Mouse (Mus musculus) gastrocnemius, postnatal 14 days (tissue): ENCODE measurements at regions not wholly inside any gene's neighbourhood (a gene's known extent, or its start where the extent isn't known, plus 50 kb on each side); places are given as distances from the start of the nearest gene placed in this dataset.

Experiments used
- DNase-seq: peaks from one replicate; pipeline ENCODE4 v3.0.0; 2021; ENCODE audit warnings: mixed read lengths
- intact Hi-C: fragments of 180-260 bp; cut with DNase I; formaldehyde crosslinking; loops from one replicate; pipeline ENCODE4 v1.15.1; 2025; ENCODE audit warnings: low total_unique reads

- DNase-seq: no peak
- intact Hi-C loops: no loop called here
Measured at GRCm38 (mm10) chr13:107306232-107306631, 284.3 kb upstream of the Kif2a start.

- intact Hi-C loops: no loop called here
- DNase-seq: no peak
Measured at GRCm38 (mm10) chr13:107305738-107306137, 283.8 kb upstream of the Kif2a start.

GRCm38 (mm10) chr13:107303878-107304277 is 282.0 kb upstream of the Kif2a start:
- DNase-seq: no peak
- intact Hi-C loops: no loop called here

GRCm38 (mm10) chr13:107303322-107303721 is 281.4 kb upstream of the Kif2a start:
- intact Hi-C loops: no loop called here
- DNase-seq: no peak

- no peak for DNase-seq
- intact Hi-C loops: no loop called here
Measured at GRCm38 (mm10) chr13:107300792-107301191, 278.9 kb upstream of the Kif2a start.

- intact Hi-C loops: no loop called here
- DNase-seq: no peak
Measured at GRCm38 (mm10) chr13:107264581-107264980, 242.7 kb upstream of the Kif2a start.

GRCm38 (mm10) chr13:107261479-107262050 is 239.6 kb upstream of the Kif2a start:
- DNase-seq: no peak
- intact Hi-C loops: no loop called here

- intact Hi-C loops: no loop called here
- DNase-seq: no peak
Measured at GRCm38 (mm10) chr13:107260274-107260673, 238.3 kb upstream of the Kif2a start.

GRCm38 (mm10) chr13:107247792-107248505 is 226.0 kb upstream of the Kif2a start:
- no peak for DNase-seq
- intact Hi-C loops: no loop called here

- intact Hi-C loops: no loop called here
- DNase-seq: no peak
Measured at GRCm38 (mm10) chr13:107246956-107247751, 225.2 kb upstream of the Kif2a start.

- DNase-seq: no peak
- intact Hi-C loops: no loop called here
Measured at GRCm38 (mm10) chr13:107244173-107244572, 222.2 kb upstream of the Kif2a start.

- no peak for DNase-seq
- intact Hi-C loops: no loop called here
Measured at GRCm38 (mm10) chr13:107239035-107239387, 217.1 kb upstream of the Kif2a start.

- intact Hi-C loops: no loop called here
- DNase-seq: no peak
Measured at GRCm38 (mm10) chr13:107238364-107239034, 216.6 kb upstream of the Kif2a start.

- no peak for DNase-seq
- intact Hi-C loops: no loop called here
Measured at GRCm38 (mm10) chr13:107219456-107219855, 197.5 kb upstream of the Kif2a start.

GRCm38 (mm10) chr13:107218351-107218750 is 196.4 kb upstream of the Kif2a start:
- intact Hi-C loops: no loop called here
- DNase-seq: no peak

- DNase-seq: no peak
- intact Hi-C loops: no loop called here
Measured at GRCm38 (mm10) chr13:107217825-107218224, 195.9 kb upstream of the Kif2a start.

GRCm38 (mm10) chr13:107213281-107213680 is 191.4 kb upstream of the Kif2a start:
- DNase-seq: no peak
- intact Hi-C loops: no loop called here

- intact Hi-C loops: no loop called here
Measured at GRCm38 (mm10) chr13:107210676-107211075, 188.8 kb upstream of the Kif2a start.

GRCm38 (mm10) chr13:107207354-107208181 is 185.6 kb upstream of the Kif2a start:
- intact Hi-C loops: no loop called here
- DNase-seq: peak; percentile 6

More at GRCm38 (mm10) chr13:107210676-107211075, 188.8 kb upstream of the Kif2a start:
- no peak for DNase-seq
